23 mouse cellular contexts compared by ENCODE assay signal in genomic region chr1:68019618-68020017, GRCm38 (mm10).
DNase-seq lines count a peak whose midpoint lies in the region; ATAC-seq and TF ChIP-seq lines count a peak whose summit lies in the region.
"Had no signal": no experiment of that assay in that cellular context is flagged by ENCODE, and none has a peak within 500 bp of the region (broad histone marks: within the 10 kb centered on the region; RNA-seq: fewer than 3 reads in every experiment).

No protein-coding gene starts in this region.

- peak; percentile 0 for DNase-seq in MEL-GATA-1-ER (ENCODE audit: extremely low read depth, low read depth)
- DNase-seq in urinary bladder, postnatal 4 days (ENCODE audit: low spot score in 2 of 2) = no peak
- no peak for DNase-seq in urinary bladder, postnatal 36 days (ENCODE audit: low spot score in 2 of 2)
- no peak for DNase-seq in ovary, postnatal 10 days (ENCODE audit: low spot score)
- no peak for DNase-seq in cerebellum, postnatal 4 days (ENCODE audit: low spot score in 2 of 2)
- DNase-seq: adrenal gland, adult 2 months; adrenal gland, adult 8-10 months; adrenal gland, postnatal 10 days; adrenal gland, postnatal 14 days; adrenal gland, postnatal 25 days; adrenal gland, postnatal 36 days; B cell, adult 2 months; cerebellum, adult 11 months; cerebellum, adult 11-12 months; cerebellum, adult 18-20 months had no signal

- H3K4me1 ChIP-seq in intestine, embryonic 15.5 days (replicated peaks) = no peaks in the 10 kb centered on the region
- no peaks in the 10 kb centered on the region for H3K4me1 ChIP-seq in intestine, embryonic 16.5 days (ENCODE audit: control insufficient read depth, insufficient read depth, low read length)
- no peaks in the 10 kb centered on the region for H3K4me1 ChIP-seq in intestine, postnatal 0 days (replicated peaks; ENCODE audit: control insufficient read depth, insufficient read depth, low read length)

- no peak overlapping the region for H3K4me2 ChIP-seq in intestine, embryonic 15.5 days (replicated peaks)
- no peak overlapping the region for H3K4me2 ChIP-seq in intestine, embryonic 16.5 days (ENCODE audit: low read depth, low read length)
- no peak overlapping the region for H3K4me2 ChIP-seq in intestine, postnatal 0 days (replicated peaks; ENCODE audit: low read depth)

- ATAC-seq in intestine, embryonic 15.5 days = peak; percentile 75; the same call in 1 of the 2 replicates
- ATAC-seq in intestine, embryonic 16.5 days = peak; percentile 89
- ATAC-seq in intestine, postnatal 0 days = peak; percentile 63; the same call in 1 of the 2 replicates
- ATAC-seq: activated CD4-positive, CD25-positive, alpha-beta regulatory T cell, adult 4 months; CD4-positive, CD25-positive, alpha-beta regulatory T cell, adult 4 months; Patski had no signal

- no peak overlapping the region for H3K9ac ChIP-seq in intestine, embryonic 15.5 days
- no peak overlapping the region for H3K9ac ChIP-seq in intestine, embryonic 16.5 days (ENCODE audit: low read depth, low read length)
- no peak overlapping the region for H3K9ac ChIP-seq in intestine, postnatal 0 days (ENCODE audit: low read depth, low read length)

- H3K4me3 ChIP-seq in intestine, embryonic 15.5 days (replicated peaks) = no peak overlapping the region
- no peak overlapping the region for H3K4me3 ChIP-seq in intestine, embryonic 16.5 days (ENCODE audit: low read length)
- H3K4me3 ChIP-seq in intestine, postnatal 0 days (ENCODE audit: low read depth, low read length) = no peak overlapping the region

- H3K36me3 ChIP-seq in intestine, embryonic 15.5 days = no peaks in the 10 kb centered on the region
- no peaks in the 10 kb centered on the region for H3K36me3 ChIP-seq in intestine, embryonic 16.5 days (ENCODE audit: control insufficient read depth, insufficient read depth, low read length)
- H3K36me3 ChIP-seq in intestine, postnatal 0 days (ENCODE audit: control insufficient read depth, insufficient read depth) = no peaks in the 10 kb centered on the region
- H3K36me3 ChIP-seq: G1E had no signal

- no peaks in the 10 kb centered on the region for H3K9me3 ChIP-seq in intestine, embryonic 15.5 days
- no peaks in the 10 kb centered on the region for H3K9me3 ChIP-seq in intestine, embryonic 16.5 days (ENCODE audit: control insufficient read depth, low read length)
- no peaks in the 10 kb centered on the region for H3K9me3 ChIP-seq in intestine, postnatal 0 days (ENCODE audit: control insufficient read depth)

- no peak for TF ChIP-seq CTCF in intestine, postnatal 0 days (IDR thresholded peaks at IDR 0.05; ENCODE audit: low read depth)

- no peak overlapping the region for H3K27ac ChIP-seq in intestine, embryonic 15.5 days
- no peak overlapping the region for H3K27ac ChIP-seq in intestine, embryonic 16.5 days (ENCODE audit: low read length)
- H3K27ac ChIP-seq in intestine, postnatal 0 days (ENCODE audit: low read depth, low read length) = no peak overlapping the region

- H3K27me3 ChIP-seq in intestine, embryonic 15.5 days (replicated peaks) = no peaks in the 10 kb centered on the region
- no peaks in the 10 kb centered on the region for H3K27me3 ChIP-seq in intestine, embryonic 16.5 days (replicated peaks; ENCODE audit: control insufficient read depth, insufficient read depth, low read length)
- no peaks in the 10 kb centered on the region for H3K27me3 ChIP-seq in intestine, postnatal 0 days (replicated peaks; ENCODE audit: control insufficient read depth, insufficient read depth, low read length)
- H3K27me3 ChIP-seq: CH12.LX had no signal

- 76% methylated on average over 3 of the region's 3 CpGs for WGBS in intestine, embryonic 15.5 days
- WGBS in intestine, embryonic 16.5 days = 74% methylated on average over 3 of the region's 3 CpGs
- 52% methylated on average over 3 of the region's 3 CpGs for WGBS in intestine, postnatal 0 days
